Mouse (Mus musculus) activated CD4-positive, CD25-positive, alpha-beta regulatory T cell, adult 4 months (primary cell): Measurements from ENCODE around the gene Coa7. TPM values are rescaled to one million over a fixed set of nuclear protein-coding genes. Genes with fewer than 3 reads are reported as not detected.
A peak's percentile ranks its signal among the peaks of the same experiment; 100 is the strongest.

Experiments
- ATAC-seq: one replicate; pipeline ENCODE4 v1.8.0; 2017
- polyA plus RNA-seq, 2 experiments: library from polyadenylated mRNA; unstranded; fragments of 100-300 nt; shearing (Covaris generic); gene quantifications; one replicate each; pipeline ENCODE4 v1.2.1; 2017

The Coa7 gene
- polyA plus RNA-seq = 10 to 100 TPM; 26.7 to 34.1 TPM

- peak; percentile 92 for ATAC-seq
Measured at GRCm38 (mm10) chr4:108327730-108328484, at the start of gene Coa7. Gene Coa7 (plus strand): TSS chr4:108328140.

- ATAC-seq = no peak
Measured at GRCm38 (mm10) chr4:108300266-108300665, 27.7 kb upstream of the Coa7 start.

- peak; percentile 87 for ATAC-seq
Measured at GRCm38 (mm10) chr4:108300670-108301373, 27.1 kb upstream of the Coa7 start, which contains the start of gene Zyg11b. Gene Zyg11b (minus strand): TSS chr4:108301096.

GRCm38 (mm10) chr4:108302296-108302890 lies 25.5 kb upstream of the Coa7 start:
- no peak for ATAC-seq

GRCm38 (mm10) chr4:108310706-108311105 lies 17.2 kb upstream of the Coa7 start:
- ATAC-seq = peak; percentile 67

- ATAC-seq = no peak
Measured at GRCm38 (mm10) chr4:108314041-108314440, 13.9 kb upstream of the Coa7 start.

GRCm38 (mm10) chr4:108317656-108318605 lies 10.0 kb upstream of the Coa7 start:
- ATAC-seq = peak; percentile 5

- peak; percentile 91 for ATAC-seq
Measured at GRCm38 (mm10) chr4:108318649-108319615, 9.0 kb upstream of the Coa7 start.

GRCm38 (mm10) chr4:108319747-108320146 lies 8.2 kb upstream of the Coa7 start:
- no peak for ATAC-seq

- no peak for ATAC-seq
Measured at GRCm38 (mm10) chr4:108320627-108321380, 7.1 kb upstream of the Coa7 start.

GRCm38 (mm10) chr4:108323588-108323987 lies 4.4 kb upstream of the Coa7 start:
- ATAC-seq = no peak

- no peak for ATAC-seq
Measured at GRCm38 (mm10) chr4:108327071-108327579, 815 bp upstream of the Coa7 start.

- ATAC-seq = no peak
Measured at GRCm38 (mm10) chr4:108329840-108330239, 1.9 kb downstream of the Coa7 start.

- no peak for ATAC-seq
Measured at GRCm38 (mm10) chr4:108332041-108332440, 4.1 kb downstream of the Coa7 start.

- ATAC-seq = no peak
Measured at GRCm38 (mm10) chr4:108335413-108335812, 7.5 kb downstream of the Coa7 start.

GRCm38 (mm10) chr4:108336765-108337164 lies 8.8 kb downstream of the Coa7 start:
- ATAC-seq = no peak

- no peak for ATAC-seq
Measured at GRCm38 (mm10) chr4:108337817-108338216, 9.9 kb downstream of the Coa7 start.

- ATAC-seq = no peak
Measured at GRCm38 (mm10) chr4:108338321-108338733, 10.4 kb downstream of the Coa7 start.

- no peak for ATAC-seq
Measured at GRCm38 (mm10) chr4:108338811-108339210, 10.9 kb downstream of the Coa7 start.

GRCm38 (mm10) chr4:108339277-108339690 lies 11.3 kb downstream of the Coa7 start:
- peak; percentile 57 for ATAC-seq
